Mouse (Mus musculus) forebrain, embryonic 11.5 days (tissue): Measurements from ENCODE around the gene Zfpl1. TPM values are rescaled to one million over a fixed set of nuclear protein-coding genes. Genes with fewer than 3 reads are reported as not detected.
"Not testable (repeated sequence)": the region's sequence is repeated elsewhere in the genome, so short reads cannot be mapped to it uniquely, and the experiment has no call there.

ENCODE experiments used
- ATAC-seq: fragments of 200-750 bp; cut with Nextera tagmentation; replicated peaks from 2 replicates; pipeline ENCODE4 v1.8.0; 2017; ENCODE audit warnings: moderate TSS enrichment; ENCODE audit not compliant: low FRiP score
- DNase-seq: peaks from one replicate; pipeline ENCODE4 v3.0.0-alpha.2; 2017; ENCODE audit warnings: low spot score
- H3K27ac ChIP-seq: fragments of 300-500 bp; sonication (generic); 2 replicates; pipeline ENCODE4 v1.5.1; 2014; ENCODE audit warnings: low read depth, low read length
- H3K27me3 ChIP-seq: fragments of 300-500 bp; sonication (generic); 2 replicates; pipeline ENCODE4 v1.6.1; 2014; ENCODE audit warnings: mild to moderate bottlenecking, low read length, mixed read lengths; ENCODE audit not compliant: control insufficient read depth, insufficient read depth
- H3K36me3 ChIP-seq: fragments of 300-500 bp; sonication (generic); 2 replicates; pipeline ENCODE4 v1.6.1; 2014; ENCODE audit warnings: mild to moderate bottlenecking, low read length, moderate library complexity, mixed read lengths; ENCODE audit not compliant: control insufficient read depth, insufficient read depth
- H3K4me1 ChIP-seq: fragments of 300-500 bp; sonication (generic); replicated peaks from 2 replicates; pipeline ENCODE4 v1.6.1; 2014; ENCODE audit warnings: low read length, mixed read lengths; ENCODE audit not compliant: control insufficient read depth, insufficient read depth
- H3K4me2 ChIP-seq: fragments of 300-500 bp; sonication (generic); 2 replicates; pipeline ENCODE4 v1.6.1; 2014; ENCODE audit warnings: low read depth, mild to moderate bottlenecking, low read length, moderate library complexity, mixed read lengths; ENCODE audit not compliant: severe bottlenecking
- H3K4me3 ChIP-seq: fragments of 300-500 bp; sonication (generic); 2 replicates; pipeline ENCODE4 v1.5.1; 2014; ENCODE audit warnings: low read depth, low read length
- H3K9ac ChIP-seq: fragments of 300-500 bp; sonication (generic); 2 replicates; pipeline ENCODE4 v1.6.1; 2014; ENCODE audit warnings: low read length
- H3K9me3 ChIP-seq: fragments of 300-500 bp; sonication (generic); 2 replicates; pipeline ENCODE4 v1.6.1; 2016; ENCODE audit warnings: low read length, mixed read lengths; ENCODE audit not compliant: control insufficient read depth
- WGBS: fragments of 180-500 bp; shearing (Covaris S2); extraction: QIAGEN DNeasy Blood & Tissue Kit; methylation state at CpG from one replicate; pipeline ENCODE4 v1.1.7; 2014; 5-methylcytosine and 5-hydroxymethylcytosine counted together
- polyA plus RNA-seq: library from polyadenylated mRNA; unstranded; fragments of >200 nt; fragmentation: Nextera tagmentation; extraction: Ambion mirVana; gene quantifications from 2 replicates; pipeline ENCODE4 v1.2.1, GENCODE M21; 2014

The Zfpl1 gene
- polyA plus RNA-seq, 1 experiment from 2014 or later, result 62.5 TPM

- 24% methylated on average over 20 of the region's 20 CpGs for WGBS
- Histone ChIP-seq H3K27me3 (no peaks in the 10 kb centered on the region), H3K27ac (peak overlapping the region; percentile 98), H3K4me3 (peak overlapping the region; percentile 88), H3K36me3 (peaks cover 12% of the 10 kb centered on the region; the same call in 1 of the 2 replicates), H3K9ac (peak overlapping the region; percentile 96), H3K9me3 (no peaks in the 10 kb centered on the region), H3K4me1 (peaks cover 12% of the 10 kb centered on the region), H3K4me2 (peak overlapping the region; percentile 95)
- DNase-seq (no peak), ATAC-seq (peak; percentile 49)
These were observed 39.1 kb downstream of the Zfpl1 start for GRCm38 (mm10) chr19:6045366-6046293.

- H3K4me1 ChIP-seq, result peaks cover 12% of the 10 kb centered on the region
- not testable (repeated sequence) for ATAC-seq, H3K36me3 ChIP-seq, H3K4me3 ChIP-seq, H3K9ac ChIP-seq, H3K27me3 ChIP-seq, DNase-seq, H3K27ac ChIP-seq, H3K4me2 ChIP-seq, H3K9me3 ChIP-seq
- 75% methylated on average over 4 of the region's 4 CpGs for WGBS
These were observed 40.7 kb downstream of the Zfpl1 start for GRCm38 (mm10) chr19:6044102-6044501.

GRCm38 (mm10) chr19:6042293-6042692 is 42.5 kb downstream of the Zfpl1 start:
- no peak overlapping the region for H3K27ac ChIP-seq
- ATAC-seq, result no peak

GRCm38 (mm10) chr19:6040002-6040401 is 44.8 kb downstream of the Zfpl1 start:
- no peak overlapping the region for H3K9ac ChIP-seq
- H3K9me3 ChIP-seq, result no peaks in the 10 kb centered on the region
- no peak for DNase-seq
- no peaks in the 10 kb centered on the region for H3K36me3 ChIP-seq
- 0 out of 2 replicates have a peak, but pooled peaks cover under 1% of the 10 kb centered on the region for H3K4me1 ChIP-seq
- no peak overlapping the region for H3K4me2 ChIP-seq
- H3K27me3 ChIP-seq, result no peaks in the 10 kb centered on the region
- no peak overlapping the region for H3K4me3 ChIP-seq
- ATAC-seq, result no peak
- no peak overlapping the region for H3K27ac ChIP-seq

More at GRCm38 (mm10) chr19:6042293-6042692, 42.5 kb downstream of the Zfpl1 start:
- Histone ChIP-seq H3K4me1 (peaks cover 5% of the 10 kb centered on the region; the same call in 1 of the 2 replicates), H3K36me3 (no peaks in the 10 kb centered on the region), H3K4me3 (no peak overlapping the region), H3K27me3 (no peaks in the 10 kb centered on the region), H3K9ac (no peak overlapping the region), H3K9me3 (no peaks in the 10 kb centered on the region), H3K4me2 (no peak overlapping the region)
- 88% methylated on average over 9 of the region's 9 CpGs for WGBS
- DNase-seq, result peak; percentile 47

- ATAC-seq (no peak), DNase-seq (peak; percentile 39)
- Histone ChIP-seq H3K36me3 (no peaks in the 10 kb centered on the region), H3K4me2 (no peak overlapping the region), H3K9me3 (no peaks in the 10 kb centered on the region), H3K27me3 (no peaks in the 10 kb centered on the region), H3K9ac (no peak overlapping the region), H3K4me3 (no peak overlapping the region), H3K4me1 (no peaks in the 10 kb centered on the region), H3K27ac (no peak overlapping the region)
- WGBS, result 85% methylated on average over 7 of the region's 7 CpGs
These were observed 46.4 kb downstream of the Zfpl1 start for GRCm38 (mm10) chr19:6038326-6038725.

GRCm38 (mm10) chr19:6037695-6038094 is 47.1 kb downstream of the Zfpl1 start:
- Histone ChIP-seq H3K27ac (no peak overlapping the region), H3K4me3 (no peak overlapping the region), H3K36me3 (no peaks in the 10 kb centered on the region), H3K9me3 (no peaks in the 10 kb centered on the region), H3K9ac (no peak overlapping the region), H3K4me2 (no peak overlapping the region), H3K4me1 (no peaks in the 10 kb centered on the region), H3K27me3 (no peaks in the 10 kb centered on the region)
- no peak for ATAC-seq
- no peak for DNase-seq

- Histone ChIP-seq H3K9ac (no peak overlapping the region), H3K36me3 (no peaks in the 10 kb centered on the region), H3K27ac (no peak overlapping the region), H3K9me3 (no peaks in the 10 kb centered on the region), H3K27me3 (no peaks in the 10 kb centered on the region), H3K4me3 (no peak overlapping the region), H3K4me2 (no peak overlapping the region), H3K4me1 (no peaks in the 10 kb centered on the region)
- 78% methylated on average over 9 of the region's 9 CpGs for WGBS
- no peak for ATAC-seq
- no peak for DNase-seq
These were observed 48.7 kb downstream of the Zfpl1 start for GRCm38 (mm10) chr19:6035966-6036585.
